Mouse (Mus musculus): ENCODE results near the gene Tpgs1. TPM values are rescaled to one million over a fixed set of nuclear protein-coding genes. Genes with fewer than 3 reads are reported as not detected.

The Tpgs1 gene
- 10 to 100 TPM; 15.9 to 25.7 (median 17.5) TPM for polyA plus RNA-seq (2017; shearing (Covaris generic))

DNA sequence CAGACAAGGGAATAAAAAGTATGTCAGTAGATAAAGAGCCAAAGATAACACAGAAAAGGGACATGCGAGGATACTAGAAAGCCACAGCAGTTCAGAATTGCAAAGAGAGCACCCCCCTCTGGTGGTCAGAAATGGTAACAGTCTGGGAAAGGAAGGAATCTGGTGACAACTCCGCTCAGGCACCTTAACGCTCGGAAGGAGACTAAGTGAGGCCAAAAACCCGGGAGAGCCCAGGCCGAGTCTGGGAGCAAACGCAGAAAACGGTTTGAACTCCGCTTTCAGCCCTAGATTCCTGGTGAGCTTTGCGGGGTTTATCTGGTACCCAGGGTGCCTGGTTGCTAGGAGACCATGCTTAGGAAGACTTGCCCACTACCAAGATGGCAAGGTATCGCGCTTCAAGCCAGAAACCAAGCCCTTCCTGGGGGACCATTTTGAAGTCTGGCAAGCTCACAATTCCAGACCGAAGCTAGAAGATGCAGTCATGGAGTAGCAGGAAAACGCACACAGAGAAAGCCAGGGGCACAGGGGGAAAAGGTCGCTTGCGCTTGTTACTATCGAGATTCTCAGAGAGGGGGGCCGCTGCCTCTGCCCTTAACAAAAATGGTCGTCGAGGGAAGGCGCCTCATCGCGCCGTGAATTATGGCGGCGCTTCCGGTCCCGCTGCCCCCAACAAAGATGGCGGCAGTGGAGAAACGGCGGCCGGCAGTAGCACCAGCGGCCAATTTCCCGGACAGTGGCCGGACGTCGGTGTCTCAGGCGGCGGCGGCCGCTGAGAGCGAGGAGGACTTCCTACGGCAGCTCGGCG, at the start of gene Tpgs1:
Gene Tpgs1, plus strand, starts transcription at position 599 of the 805 bp plus-strand sequence.
- peak; percentile 94 for ATAC-seq

DNA sequence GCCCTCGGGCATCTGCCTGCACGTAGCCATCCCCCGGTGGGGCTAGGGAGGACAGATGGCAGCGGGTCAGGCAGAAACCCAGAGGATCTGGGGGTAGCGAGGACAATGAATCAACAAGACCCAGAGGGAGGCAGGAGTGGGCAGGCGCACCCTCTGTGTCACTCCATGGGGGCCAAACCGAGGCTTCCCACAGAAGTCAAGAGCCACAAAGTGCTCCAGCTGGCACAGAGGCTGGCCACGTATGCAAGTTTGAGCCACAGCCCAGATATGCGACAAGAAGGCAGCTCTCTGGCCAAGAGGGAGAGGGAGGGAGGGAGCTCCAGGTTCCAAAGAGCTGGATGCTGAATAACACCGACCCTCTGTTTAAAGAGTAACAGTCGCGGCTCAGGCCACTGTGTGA, 45.2 kb upstream of the Tpgs1 start:
- ATAC-seq: no peak

DNA sequence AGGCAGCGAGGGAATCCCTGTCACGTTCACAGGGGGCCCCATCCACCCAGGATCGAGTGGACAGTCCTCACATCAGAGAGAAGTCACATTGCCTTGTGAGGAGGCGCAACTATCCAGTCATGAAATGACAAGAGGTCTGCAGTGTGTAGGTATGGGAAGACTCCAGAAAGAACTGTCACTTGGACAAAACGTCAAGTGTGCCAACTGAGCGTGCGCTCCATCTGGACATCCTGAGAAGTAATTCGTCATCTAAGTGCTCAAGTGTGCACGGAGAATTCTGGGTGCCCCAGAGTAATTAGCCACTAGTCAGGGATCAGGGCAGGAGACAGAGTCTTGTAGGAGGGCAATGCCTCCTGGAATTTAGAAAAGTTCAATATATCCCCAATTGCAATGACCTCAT, 43.8 kb upstream of the Tpgs1 start:
- ATAC-seq: no peak

DNA sequence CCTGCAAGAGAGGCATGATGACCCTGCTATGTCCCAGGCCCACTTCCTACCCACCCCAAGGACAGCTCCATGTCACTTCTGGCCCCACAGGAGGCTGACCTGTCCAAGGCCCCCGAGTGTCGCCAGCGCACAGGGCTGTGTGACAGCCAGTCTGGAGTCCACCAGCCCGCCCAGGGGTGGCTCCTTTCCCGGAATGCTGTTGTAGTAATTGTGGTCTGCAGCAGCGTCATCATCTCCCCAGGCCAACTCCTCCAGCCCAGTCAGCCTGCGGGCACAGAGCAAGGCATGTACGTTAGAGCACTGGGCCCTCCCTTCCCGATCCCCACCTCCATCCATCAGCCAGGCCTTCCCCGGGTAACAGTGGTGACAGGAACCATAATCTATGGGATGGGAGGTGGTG, 43.0 kb upstream of the Tpgs1 start:
- ATAC-seq: no peak

DNA sequence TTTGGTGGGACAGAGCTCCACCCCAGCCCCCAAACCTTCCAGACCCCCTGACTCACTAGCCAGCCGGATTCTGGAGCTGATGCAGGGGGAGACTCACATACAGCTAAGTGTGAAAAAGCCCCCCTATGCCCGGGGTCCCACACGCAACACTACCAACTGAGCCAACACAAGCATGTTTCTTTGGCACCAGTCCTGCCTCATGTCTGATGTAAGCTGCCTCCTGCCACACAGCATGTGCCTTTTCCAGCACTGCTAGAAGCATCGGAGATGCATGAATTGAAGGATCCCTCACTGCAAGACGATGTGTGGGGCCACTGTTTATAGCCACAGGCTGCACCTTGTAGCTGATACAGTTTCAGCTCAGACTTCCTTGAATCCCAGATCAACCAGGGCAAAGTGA, 40.8 kb upstream of the Tpgs1 start:
- ATAC-seq: no peak

DNA sequence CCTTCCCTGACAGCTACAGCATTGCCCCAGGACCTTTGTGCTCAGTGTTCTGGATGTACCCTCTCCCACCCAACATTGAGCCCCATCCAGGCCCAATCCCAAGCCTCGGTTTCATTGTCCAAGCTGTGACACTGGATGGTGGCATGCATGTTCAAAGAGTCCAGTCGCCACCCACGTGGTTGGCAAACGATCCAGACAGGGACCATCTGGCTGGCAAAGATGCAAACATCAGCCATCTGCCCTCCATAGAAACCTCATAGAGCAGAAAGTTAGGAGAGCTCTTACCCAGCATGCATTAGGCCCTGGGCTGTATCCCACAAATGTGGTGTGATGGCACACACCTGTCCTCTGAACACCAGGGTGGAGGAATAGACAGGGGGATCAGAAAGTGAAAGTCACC, 37.7 kb upstream of the Tpgs1 start:
- no peak for ATAC-seq

DNA sequence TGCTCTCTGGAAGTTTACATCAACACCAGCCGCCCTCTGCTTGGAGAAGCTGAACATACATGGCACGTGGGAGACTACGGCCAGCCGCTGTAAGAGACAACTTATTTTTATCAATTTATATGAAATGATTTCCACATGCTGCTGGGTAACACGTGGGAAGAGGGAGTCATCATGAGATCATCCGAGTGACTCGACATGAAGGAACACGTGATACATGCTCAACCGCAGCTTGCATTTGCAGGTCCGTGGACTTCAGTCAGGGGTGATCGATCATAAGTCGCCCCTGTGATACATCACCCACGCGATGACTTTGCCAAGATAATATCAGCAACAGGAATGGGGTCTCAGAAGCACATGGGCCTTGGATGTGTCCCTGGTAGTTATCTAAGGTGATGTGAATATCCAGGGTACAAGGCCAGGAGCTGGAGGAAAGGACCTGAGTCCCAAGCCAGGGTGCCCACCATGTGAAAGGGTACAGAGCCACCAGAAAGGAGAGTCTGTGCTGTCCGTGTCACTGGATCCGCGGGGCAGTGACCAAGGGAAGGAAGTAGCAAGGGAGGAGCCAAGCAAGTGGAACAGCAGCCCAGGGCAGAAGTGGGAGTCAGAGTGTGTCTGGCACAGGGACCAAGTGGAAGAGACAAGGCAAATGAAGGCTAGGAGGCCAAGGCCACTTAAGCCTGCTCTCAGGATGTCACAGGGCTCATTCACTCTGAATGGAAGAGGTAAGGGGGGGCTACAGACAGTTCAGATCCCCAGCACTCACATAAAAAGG, 36.0 kb upstream of the Tpgs1 start:
- no peak for ATAC-seq

DNA sequence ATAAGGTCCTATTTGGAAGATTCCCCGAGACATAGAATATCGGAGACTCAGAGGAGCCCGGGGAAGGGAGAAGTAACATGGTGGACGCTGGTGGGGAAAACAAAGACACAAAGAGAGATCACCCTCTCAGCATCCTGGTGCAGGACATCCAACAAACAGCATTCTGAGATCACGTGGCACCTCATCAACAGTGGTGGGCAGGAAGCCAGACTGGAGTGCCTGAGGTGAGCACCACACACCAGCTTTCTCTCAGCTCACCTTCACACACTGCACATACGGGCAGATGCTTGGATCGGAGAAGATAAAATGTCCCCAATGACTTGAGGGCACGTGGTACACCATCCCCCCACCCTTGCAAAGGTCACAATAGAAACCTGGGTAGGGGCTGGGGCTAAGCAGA, 32.9 kb upstream of the Tpgs1 start:
- ATAC-seq: no peak

DNA sequence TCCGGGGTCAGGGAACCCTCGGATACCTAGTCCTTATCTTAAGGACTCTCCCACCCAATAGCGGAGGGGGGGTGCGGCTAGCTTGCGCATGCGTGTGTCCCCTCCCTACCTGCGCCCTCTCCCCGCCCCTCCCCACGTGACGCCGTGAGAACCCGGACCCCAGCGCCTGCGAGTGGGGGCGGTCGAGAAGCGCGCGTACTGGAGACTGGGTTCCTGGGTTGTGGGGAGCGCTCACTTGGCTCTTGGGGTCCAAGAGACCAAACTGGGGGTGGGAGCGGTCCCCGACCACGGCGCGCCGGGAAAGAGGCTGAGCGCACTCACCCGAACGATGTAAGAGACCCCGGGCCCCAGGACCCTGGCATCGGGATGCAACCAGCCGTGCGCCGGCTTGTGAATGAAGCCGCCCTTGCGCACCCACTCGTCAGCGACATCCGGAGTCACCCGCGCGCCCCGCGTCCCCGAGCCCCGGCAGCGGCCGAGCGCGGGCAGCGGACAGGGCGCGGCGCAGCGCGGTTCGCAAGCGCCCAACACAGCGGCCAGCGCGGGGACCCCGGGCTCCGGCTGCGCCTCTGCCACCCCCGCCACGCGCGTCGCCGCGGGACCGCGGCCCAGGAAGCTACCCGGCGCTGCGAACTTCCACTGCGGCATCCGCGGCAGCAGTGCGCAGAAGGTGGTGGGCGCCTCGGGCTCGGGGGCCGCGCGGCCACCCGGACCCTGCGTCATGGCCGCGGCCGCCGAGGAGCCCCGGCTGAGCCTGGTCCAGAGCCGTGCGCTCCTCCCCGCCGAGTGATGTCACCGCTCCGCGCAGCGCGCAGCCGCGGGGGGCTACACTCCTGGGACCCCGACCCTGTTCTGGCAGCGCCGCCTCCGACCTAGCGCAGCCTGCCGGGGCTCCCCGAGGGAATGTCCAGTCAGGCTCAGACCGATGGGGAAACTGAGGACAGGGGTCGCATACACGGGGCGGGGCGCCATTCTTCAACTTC, 31.8 kb upstream of the Tpgs1 start, which contains the start of gene Shc2:
Gene Shc2, minus strand, starts transcription at position 791 of the 983 bp plus-strand sequence.
- no peak for ATAC-seq

DNA sequence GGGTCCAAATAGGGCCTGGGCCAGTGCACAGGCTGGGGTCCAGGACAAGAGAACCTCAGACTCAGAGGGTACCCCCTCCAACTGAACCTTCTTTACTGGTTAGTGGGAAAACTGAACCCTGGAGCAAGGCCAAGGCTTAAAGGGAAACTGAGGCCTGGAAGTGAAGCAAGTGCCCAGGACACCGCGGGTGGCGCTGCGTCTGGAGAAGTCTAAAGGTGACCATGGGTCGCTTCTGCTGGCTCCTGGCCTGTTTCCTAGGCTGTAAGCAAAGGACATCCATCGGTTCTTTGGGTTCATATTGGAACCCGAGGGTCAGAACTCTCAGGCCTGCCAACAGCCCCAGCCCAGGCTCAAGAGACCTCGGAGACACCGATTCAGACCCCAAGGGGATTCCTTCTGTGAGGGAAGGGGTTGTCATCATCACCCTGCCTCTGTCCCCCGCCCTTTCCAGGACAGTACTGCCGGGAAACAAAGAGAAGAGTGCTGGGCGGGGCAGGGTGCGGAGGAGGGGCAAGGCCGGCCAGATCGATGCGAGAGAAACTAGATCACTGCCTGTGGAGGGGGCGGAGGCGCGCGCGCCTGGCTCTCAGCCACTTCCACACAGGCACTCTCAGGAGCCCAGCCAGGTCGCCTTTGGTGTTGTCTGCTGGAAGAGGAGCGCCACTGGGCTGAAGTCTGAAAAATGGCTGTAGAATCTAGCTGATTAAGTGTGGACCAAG, 30.5 kb upstream of the Tpgs1 start:
- no peak for ATAC-seq

DNA sequence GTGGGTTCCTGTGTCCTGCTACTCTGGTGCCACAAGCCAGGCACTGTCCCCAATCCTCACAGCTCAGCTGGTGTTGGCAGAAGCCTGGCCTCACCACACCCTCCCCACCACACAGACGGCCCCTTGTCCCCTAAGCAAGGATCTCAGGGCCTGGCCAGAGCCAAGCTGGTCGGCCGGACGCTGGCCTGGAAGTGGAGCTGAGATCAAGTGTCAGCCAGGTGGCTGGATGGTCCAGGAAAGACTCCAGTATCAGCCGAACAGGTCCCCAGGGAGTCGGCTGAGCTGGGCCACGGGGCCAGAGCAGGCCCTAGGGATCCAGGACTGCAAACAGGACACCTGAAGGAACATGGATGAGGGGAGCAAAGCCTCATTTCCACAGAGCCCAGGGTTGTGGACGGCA, 23.5 kb upstream of the Tpgs1 start, which contains the start of gene Odf3l2:
Gene Odf3l2, minus strand, starts transcription at position 28 of the 400 bp plus-strand sequence.
- ATAC-seq: no peak

DNA sequence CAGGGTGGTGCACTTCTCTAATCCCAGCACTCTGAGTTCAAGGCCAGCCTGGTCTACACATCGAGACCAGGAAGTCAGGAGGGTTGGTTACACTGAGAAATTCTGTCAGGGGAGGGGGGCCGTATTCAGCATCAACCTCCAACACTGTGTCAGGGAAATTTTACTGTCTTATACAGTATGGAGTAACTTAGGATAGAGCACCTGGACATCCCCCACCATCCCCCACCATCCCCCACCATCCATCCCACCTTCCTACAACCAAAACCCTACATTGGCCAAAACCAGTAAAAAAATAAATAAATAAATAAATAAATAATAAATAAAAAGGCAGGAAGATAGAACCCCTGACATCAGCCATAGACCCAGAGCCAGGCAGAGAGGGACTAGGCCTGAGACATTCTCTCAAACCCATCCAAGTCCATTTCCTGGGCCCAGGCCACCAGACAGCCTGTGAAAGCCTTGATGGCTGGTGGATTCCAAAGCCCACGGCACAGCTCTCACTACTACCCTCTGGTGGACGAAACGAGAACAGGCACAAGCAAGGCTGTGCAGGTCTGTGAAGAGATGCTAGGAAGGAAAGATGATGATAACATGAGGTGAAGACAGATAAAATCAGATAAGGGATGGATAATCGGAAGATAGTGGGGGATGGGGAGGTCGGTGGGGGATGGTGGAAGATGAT, 20.0 kb upstream of the Tpgs1 start:
- ATAC-seq: peak; percentile 63

DNA sequence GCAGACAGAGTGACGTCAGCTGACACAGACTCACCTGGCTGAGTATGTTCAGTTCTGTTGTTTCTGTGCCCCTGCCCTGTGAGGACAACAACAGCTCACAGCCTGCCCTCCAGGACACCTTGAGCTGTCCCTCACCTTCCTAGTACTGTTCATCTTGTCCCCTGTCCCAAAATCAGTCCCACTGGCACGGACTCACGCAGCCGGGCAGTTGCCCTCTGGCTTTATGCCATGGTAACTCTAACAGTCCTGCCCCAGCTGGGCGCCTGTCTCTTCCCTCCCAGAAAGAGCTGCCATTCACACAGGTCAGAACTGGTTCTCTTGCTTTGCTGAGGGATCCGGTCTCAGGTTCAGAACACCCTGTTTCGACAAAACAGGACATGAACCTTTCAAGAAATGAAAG, 16.4 kb upstream of the Tpgs1 start:
- no peak for ATAC-seq

DNA sequence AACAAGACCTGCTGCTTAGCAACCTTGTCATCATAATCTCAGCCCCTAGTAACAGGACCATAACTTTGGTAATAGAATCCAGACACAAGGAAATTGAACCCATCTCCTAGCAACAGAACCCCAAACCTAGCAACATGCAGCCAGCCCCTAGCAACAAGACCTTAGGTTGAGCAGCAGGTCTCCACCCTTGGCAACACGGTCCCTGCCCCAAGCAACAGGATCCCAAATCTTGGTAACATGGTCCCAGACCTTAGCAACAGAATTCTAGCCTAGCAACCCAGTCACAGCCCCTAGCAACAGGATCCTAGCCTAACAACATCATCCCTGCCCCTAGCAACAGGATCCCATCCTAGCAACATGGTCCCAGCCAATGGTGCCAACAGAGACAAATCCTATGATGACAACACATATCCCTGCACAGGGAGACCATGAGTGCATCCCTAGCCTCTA, 14.2 kb upstream of the Tpgs1 start:
- ATAC-seq: no peak

DNA sequence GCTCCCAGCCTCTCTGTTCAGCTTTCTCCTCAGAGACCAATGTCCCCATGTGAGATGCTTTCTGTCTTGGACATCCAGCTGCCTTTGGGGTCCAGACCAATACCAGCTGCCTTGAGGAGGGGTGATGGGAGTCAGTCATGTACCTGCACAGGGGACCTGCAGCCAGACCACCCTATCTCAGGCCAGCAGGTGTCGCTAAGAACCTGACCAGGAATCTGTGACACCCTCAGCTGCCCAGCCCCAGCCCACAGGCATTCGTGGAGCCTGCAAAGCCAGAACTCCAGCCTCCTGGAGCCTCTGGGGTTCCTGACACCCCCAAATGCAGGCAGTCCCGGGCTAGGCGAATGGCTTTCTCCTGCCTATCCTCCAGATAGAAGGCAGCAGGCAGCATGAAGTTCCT, 10.3 kb upstream of the Tpgs1 start:
- ATAC-seq: no peak

DNA sequence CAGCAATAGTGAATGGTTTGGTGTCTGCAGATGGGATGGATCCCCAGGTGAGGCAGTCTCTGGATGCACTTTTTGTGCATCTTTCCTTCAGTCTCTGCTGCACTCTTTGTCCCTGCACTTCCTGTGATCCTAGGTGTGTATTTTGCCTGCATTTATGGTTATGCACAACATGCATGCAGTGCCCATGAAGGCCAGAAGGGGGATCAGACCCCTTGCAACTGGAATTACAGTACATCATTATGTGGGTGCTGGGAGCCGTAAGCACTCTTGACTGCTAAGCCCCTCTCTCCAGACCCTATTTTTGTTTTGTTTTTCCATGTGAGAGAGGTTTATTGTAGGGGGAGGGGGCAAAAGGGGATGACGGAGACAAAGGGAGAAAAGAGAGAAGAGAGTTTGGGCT, 8.9 kb upstream of the Tpgs1 start:
- ATAC-seq: no peak

DNA sequence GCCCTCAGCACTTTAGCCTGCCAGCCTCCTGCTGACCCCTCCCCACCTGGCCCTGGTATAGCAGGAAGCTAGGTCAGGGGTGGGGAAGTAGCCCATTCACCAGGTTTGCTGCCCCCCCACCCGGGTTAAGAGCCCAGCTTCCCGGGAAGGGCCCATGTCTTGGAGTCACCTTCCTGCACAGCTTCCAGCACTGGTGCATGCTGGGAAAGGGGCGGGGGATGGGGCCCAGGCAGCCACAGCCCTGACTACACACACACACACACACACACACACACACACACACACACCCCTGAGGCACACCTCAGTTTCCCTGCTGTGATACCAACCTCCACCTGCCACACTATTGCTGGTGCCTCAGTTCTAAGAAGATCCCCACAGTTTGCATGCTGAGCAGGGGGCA, 7.3 kb upstream of the Tpgs1 start:
- ATAC-seq: no peak

DNA sequence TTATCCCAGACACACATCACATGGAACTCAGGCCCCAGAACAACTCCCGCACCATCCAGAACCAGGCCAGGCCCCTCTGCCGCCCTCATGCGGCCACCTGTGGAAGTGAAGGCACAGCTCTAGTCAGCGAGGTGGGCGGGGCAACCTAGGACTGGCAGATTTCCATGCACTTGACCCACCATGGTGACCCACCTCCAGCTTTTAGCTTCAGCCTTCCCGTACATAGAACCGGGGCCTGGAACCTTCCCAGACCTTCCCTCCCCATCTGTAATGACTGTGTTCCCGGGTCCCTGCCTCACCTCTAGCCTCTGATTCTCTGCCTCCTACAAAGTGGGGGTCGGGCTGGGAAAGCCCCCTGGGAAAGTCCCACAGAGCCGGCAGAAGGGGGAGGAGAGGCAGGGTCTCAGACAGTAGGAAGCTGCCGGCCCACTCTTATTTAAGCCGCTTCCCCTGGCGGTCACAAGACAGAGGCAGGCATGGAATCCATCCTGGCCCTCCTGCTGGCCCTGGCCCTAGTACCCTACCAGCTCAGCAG, 5.0 kb upstream of the Tpgs1 start, which contains the start of gene Madcam1:
Gene Madcam1, plus strand, starts transcription at position 429 of the 535 bp plus-strand sequence.
- ATAC-seq: peak; percentile 25

DNA sequence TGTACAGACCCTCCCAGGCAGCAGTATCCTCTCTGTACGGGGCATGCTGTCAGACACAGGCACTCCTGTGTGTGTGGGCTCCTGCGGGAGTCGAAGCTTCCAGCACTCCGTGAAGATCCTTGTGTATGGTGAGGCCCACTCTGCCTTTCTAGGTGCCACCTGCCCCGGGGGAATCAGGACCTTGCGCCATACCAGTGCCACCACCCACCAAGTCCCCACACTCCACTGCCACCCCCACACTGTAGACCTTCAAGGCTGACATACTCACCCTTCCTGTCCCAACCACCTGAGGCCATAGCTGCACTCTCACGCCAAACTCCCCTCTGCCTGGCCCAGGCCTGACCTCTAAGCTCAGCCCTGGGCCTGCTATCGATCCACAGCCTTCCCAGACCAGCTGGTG, 4.1 kb upstream of the Tpgs1 start:
- ATAC-seq: no peak

DNA sequence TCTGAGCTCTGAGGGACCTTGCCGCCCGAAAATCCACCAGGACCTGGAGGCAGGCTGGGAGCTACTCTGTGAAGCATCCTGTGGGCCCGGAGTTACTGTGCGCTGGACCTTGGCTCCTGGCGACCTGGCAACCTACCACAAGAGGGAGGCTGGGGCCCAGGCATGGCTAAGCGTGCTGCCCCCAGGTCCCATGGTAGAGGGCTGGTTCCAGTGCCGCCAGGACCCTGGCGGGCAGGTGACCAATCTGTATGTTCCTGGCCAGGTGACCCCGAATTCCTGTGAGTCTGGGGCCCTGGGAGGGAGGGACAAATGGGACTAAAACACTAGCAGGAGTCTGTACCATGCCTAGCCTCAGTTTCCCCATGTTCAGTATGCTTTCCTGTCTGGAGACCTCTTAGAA, 2.7 kb upstream of the Tpgs1 start:
- ATAC-seq: no peak

DNA sequence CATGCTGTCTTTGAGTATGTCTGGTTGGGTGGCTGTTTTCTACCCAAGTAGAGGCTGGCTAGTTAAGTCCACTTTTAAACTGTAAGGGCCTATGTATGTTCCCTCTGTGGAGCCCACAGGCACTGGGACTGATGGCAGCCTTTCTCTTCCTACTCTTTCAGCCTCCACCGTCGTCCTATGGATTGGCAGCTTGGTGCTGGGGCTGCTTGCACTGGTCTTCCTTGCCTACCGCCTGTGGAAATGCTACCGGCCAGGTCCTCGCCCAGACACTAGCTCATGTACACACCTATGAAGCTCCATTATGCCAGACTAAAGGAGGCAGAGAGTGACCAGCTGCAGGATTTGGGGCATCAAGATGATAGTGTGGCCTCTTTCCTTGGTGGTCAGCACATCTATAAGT, 1.1 kb upstream of the Tpgs1 start:
- no peak for ATAC-seq

Measured in inflammation-experienced regulatory T-cells, adult 6 months (primary cell).